Mouse (Mus musculus) adrenal gland, adult (tissue): ENCODE results near the gene Comp.

Experiments
- DNase-seq, 2 experiments: peaks; one replicate each; pipeline ENCODE4 v3.0.0; 2022 to 2023; ENCODE audit warnings: low spot score in 1 of 2; ENCODE audit not compliant: inconsistent age in 2 of 2

Comp gene

GRCm38 (mm10) chr8:70373397-70374317 lies at the start of gene Comp:
Comp (plus strand) TSS chr8:70373558.
- no peak for DNase-seq

DNA sequence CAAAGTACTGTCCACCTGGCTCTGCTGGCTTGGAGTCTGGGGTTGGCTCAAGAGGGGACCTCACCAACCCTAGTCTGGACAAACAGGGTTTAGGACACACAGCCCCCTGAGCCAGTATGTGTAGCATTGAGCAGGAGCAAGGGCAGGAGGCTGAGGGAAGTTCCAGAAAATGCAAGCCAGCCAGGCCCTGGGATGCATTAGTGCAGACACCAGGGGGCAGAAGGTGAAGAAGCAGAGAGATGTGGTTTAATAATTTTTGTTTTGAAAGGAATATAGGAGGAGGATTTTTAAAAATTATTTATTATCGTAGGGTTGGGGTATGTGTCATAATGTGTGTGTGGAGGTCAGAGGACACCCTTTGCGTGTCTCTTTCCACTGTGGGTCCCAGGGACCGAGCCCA lies 49.6 kb upstream of the Comp start:
- no peak for DNase-seq

DNA sequence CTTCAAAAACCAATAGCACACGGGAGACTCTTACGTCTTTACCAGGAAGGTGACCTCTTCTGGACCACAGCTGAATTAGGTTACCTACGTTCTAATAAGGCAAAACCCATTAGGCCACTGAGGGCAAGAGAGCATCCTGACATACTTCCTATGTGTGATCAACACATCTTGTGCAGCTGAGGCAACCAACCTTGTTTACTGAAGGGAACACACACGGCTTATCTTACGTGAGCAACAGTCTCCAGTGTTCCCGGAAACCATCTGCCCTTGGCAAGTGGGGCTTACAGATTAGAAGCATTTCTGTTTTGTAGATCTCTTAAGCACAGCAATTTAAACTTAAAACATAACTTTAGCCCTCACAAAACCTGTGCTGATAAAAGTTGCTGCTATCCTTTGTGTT lies 45.8 kb upstream of the Comp start:
- no peak for DNase-seq

- DNase-seq = no peak
Observed at GRCm38 (mm10) chr8:70329124-70329834, 44.1 kb upstream of the Comp start, which contains the start of gene Gdf1. Gdf1 (plus strand) TSS chr8:70329817.

- DNase-seq = no peak
Observed at GRCm38 (mm10) chr8:70329835-70330740, 43.3 kb upstream of the Comp start.

- peak; percentile 71 to 84 for DNase-seq
Observed at GRCm38 (mm10) chr8:70330741-70331364, 42.5 kb upstream of the Comp start.

DNA sequence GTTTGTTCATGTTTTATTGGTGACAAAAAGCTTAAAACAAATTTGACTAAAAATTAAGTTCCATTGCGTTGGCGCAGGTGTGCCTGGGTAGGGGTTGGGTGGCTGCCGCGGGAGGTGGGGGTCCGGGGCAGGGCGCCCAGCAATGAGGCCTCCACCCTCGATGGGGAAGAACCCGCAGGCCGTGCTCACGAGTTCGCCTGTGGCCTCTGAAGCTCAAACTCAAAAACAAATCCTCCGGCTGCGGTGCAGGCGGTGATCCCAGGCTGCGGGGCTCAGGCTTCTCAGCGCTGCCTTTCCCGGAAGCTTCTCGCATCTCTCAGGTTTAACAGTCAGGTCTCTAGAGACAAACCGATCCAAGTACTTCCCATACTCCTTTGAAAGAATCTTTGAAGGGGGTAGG lies 41.8 kb upstream of the Comp start:
- no peak for DNase-seq

DNA sequence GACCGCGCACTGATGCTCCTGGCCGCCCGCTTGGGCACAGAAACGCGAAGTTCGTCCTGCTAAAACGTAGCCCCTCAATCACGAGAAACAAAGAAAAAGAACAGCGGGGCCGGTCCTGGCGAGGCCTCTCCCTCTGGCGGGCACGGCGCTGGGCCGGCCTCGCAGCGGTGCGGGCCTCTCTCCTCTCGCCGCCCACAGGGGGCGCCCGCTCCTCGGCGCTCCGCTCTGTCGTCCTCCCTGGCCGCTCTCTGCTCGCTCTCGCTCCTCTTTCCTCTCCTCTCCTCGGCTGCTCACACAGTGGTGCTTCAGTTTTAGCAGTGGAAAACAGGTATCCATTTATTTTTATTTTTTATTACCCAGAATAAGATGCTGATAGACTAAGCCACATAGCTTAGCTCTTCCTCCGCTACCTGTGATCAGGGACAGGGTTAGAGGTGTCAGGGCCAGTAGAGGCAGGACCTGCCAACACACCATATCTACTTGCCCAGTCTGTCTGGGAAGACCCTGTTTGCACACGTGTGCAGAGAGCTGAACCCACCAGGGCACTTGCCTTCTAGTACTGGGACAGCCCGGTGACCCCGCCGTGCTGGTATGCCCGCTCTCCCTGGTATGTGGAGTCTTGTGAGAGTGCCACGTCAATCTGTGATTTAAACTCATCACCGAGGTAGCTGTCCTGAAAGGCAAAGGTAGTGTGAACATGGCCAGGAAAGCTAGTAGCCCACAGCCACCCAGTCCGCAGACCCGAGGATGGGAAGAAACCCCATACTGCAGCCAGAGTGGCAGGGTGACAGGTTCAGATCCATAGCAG lies 41.1 kb upstream of the Comp start:
- peak; percentile 70 to 82 for DNase-seq

DNA sequence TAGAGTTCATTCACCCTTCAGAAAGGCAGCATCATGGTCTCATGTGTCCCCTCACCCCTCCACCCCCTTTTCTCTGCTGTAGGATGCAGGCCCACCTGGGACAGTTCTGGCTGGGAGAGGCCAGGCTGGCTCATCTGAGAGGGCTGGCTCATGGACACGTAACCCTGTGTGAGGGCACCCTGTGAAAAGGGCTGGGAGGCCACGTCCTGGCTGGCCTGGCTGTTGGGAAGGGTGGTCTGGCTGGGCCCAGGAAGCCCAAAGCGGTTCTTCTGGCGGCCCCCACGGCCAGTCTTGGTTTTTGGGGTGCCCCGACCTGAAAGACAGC lies 40.5 kb upstream of the Comp start:
- DNase-seq = no peak

DNA sequence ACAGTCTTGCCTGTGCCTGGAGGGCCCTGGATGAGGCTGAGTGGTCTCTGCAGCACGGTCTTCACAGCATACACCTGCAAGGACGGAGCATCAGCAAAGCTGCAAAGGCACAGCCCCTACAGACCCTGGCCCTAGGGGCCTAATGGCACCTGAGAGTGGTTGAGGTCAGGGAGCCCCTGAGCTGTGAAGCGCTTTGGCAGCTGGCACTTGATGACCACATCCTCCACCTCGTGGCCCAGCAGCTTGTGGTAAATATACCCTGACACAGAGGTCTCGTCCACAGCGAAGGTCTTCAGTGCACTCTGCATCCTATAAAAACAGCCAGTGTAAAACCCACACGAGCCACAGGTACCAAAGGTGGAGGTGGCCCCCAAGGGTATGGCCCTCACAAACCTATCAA lies 34.4 kb upstream of the Comp start:
- no peak for DNase-seq

DNA sequence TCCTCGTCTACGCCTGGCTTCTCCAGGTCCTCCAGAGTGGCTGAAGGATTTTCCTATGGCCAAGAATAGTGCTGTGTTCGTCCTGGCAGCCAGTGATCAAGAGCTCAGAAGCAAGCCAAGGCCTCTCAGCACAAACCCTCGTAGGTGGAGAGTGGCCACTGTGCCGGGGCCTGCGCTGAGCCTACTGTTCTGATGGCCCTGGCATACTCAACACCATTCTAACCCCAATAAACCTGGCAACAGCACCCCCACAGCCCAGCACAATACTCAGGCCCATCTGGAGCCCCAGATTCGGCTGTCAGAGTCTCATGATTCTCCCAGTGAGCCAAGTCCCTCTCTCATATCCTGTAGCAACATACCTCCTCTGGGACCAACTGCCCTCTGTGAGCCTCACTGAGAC lies 32.7 kb upstream of the Comp start:
- no peak for DNase-seq

DNA sequence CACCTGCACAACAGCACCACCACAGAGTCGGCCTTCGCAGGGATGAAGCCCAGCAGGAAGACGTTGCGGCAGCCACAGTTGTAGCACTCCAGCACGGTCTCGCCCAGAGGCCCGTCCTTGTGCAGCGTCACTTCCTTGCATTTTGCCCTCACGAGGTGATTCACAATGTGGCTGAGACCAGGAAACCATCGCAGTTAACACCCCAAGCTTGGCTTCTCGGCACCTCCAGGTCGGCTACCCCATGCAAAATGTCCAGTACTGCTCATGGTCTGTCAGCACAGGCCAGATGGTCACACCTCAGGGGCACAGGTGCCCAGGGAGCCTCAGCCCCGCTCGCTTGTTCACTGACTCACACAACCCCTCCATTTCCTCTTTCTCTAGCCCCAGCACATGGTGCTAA lies 31.4 kb upstream of the Comp start:
- no peak for DNase-seq

- no peak for DNase-seq
Observed at GRCm38 (mm10) chr8:70343076-70343475, 30.3 kb upstream of the Comp start.

DNA sequence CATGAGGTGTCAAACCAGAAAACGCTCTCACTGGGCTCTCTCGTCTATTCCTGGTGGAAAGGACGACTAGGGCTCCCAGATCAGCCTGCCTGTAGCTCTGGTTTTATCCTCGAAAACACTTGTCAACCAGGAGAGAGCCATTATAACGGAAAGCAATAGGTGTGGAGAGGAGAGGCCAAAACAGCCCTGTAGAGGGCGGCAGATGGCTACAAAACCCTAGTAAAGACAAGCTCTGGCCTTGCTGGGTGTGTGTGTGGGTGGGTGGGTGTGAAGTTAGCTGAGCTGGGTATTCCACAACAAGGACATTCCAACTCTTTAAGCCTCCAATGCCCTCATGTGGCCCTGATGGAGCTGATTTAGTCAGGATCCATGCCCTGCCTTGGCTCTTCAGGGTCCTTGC lies 29.7 kb upstream of the Comp start:
- DNase-seq = peak in 1 of 2 experiments; percentile 73

- peak; percentile 56 to 63 for DNase-seq
Observed at GRCm38 (mm10) chr8:70344279-70344678, 29.1 kb upstream of the Comp start.

- no peak for DNase-seq
Observed at GRCm38 (mm10) chr8:70347443-70347842, 25.9 kb upstream of the Comp start.

GRCm38 (mm10) chr8:70347860-70348420 lies 25.4 kb upstream of the Comp start:
- DNase-seq = peak in 1 of 2 experiments; percentile 71

DNA sequence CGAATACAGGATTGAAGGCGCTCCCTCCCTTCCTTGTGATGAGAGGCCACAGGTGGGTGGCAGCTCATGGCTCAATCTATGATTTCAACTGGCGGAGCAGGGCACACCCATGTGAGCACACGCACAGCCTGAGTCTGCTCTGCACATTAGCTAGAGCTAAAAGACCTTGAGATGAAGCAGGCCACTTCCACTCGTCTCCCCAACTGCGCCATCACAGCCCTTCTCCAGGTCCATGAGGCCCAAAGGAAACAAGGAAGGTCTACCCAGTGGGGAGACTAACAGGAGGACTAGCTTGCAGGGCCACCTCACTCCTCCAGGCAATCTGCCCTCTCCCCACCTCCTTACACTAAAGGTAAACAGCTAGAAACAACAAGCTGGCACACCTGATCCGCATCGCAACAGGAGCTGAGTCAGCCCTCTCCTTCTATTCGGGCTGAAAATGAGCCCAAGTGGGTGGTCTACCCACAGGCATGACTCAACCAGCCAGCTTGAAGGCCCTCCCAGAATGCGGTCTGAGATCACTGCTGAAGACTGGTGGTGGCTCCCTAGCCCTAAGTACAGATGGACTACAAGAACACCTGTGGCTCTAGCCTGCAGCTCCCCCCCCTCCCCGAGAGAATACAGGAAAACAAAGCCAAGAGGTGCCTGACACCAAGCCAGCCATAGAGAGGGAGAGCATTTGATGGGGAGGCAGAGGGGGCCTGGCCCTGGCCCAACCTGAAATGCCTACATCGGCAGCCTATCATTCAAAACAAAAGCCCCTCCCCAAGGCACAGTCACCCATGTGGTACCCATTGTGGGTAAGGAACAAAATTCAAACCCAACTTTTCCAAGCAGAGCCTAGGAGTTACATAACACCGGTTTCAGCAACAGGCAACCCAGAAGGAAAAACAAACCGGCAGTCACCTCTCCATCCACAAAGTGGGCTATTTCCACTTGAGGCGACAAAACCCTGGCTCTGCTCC lies 22.0 kb upstream of the Comp start:
- DNase-seq = peak; percentile 36 to 78

DNA sequence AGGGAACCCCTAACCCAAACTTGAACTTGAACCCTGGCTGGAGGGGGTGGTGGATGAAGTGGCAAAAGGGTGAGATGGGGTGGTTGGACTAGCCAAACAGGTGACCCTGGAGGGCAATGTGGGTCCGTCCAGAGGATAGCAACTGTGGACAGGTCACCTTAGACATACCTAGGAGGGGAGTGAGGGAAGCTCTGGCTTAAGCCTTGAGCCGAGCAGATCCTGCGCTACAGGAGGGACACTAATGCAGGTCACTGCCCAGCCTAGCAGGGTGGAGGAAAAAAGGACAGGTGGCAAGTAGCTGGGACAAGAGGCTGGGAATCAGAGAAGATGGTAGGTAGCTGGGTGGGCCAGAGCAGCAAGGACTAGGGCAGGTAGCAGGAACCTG lies 21.4 kb upstream of the Comp start:
- DNase-seq = peak in 1 of 2 experiments; percentile 39
